Mouse (Mus musculus): ENCODE measurements around the gene Ntrk2.

- no peak for TF ChIP-seq POLR2A (IDR thresholded peaks at IDR 0.05; ENCODE audit: borderline replicate concordance, extremely low read depth, low read depth, low read length)
- TF ChIP-seq CTCF (IDR thresholded peaks at IDR 0.05; ENCODE audit: insufficient read depth, low read length) = no peak
Measured at GRCm38 (mm10) chr13:58808381-58808821, 2.0 kb downstream of the Ntrk2 start.

Data from lung, adult 2 months (tissue).